Mouse (Mus musculus) CH12.LX (cell line): ENCODE measurements around the gene Specc1l.

ENCODE experiments used
- CHD2 ChIP-seq: IDR thresholded peaks from 2 replicates; pipeline ENCODE4 v1.6.1; 2011; ENCODE audit warnings: low read length, improper control_type of control experiment
- CTCF ChIP-seq, 2 experiments: IDR thresholded peaks in 1 of 2; conservative IDR thresholded peaks in 1 of 2; 2 replicates each; pipeline ENCODE4 v1.5.1; 2011 to 2012; ENCODE audit warnings: low read depth in 2 of 2, low read length in 2 of 2, improper control_type of control experiment in 1 of 2, inconsistent platforms in 1 of 2, mild to moderate bottlenecking in 1 of 2, moderate library complexity in 1 of 2
- EP300 ChIP-seq: IDR thresholded peaks from 2 replicates; pipeline ENCODE4 v1.6.1; 2011; ENCODE audit warnings: low read length, improper control_type of control experiment
- MAFK ChIP-seq: IDR thresholded peaks from 2 replicates; pipeline ENCODE4 v1.6.1; 2011; ENCODE audit warnings: low read length, improper control_type of control experiment; ENCODE audit not compliant: insufficient replicate concordance
- NRF1 ChIP-seq: IDR thresholded peaks from 2 replicates; pipeline ENCODE4 v1.6.1; 2014; ENCODE audit warnings: low read depth, mild to moderate bottlenecking, inconsistent platforms, low read length, improper control_type of control experiment, moderate library complexity
- POLR2A ChIP-seq: IDR thresholded peaks from 2 replicates; pipeline ENCODE4 v1.6.1; 2011; ENCODE audit warnings: low read depth, mild to moderate bottlenecking, improper control_type of control experiment, low read length
- TBP ChIP-seq: conservative IDR thresholded peaks from 2 replicates; pipeline ENCODE4 v1.6.1; 2011; ENCODE audit warnings: low read depth, low read length, improper control_type of control experiment
- UBTF ChIP-seq: IDR thresholded peaks from 2 replicates; pipeline ENCODE4 v1.6.1; 2012; ENCODE audit warnings: low read depth, mild to moderate bottlenecking, inconsistent platforms, low read length, improper control_type of control experiment, moderate library complexity
- USF1 ChIP-seq: IDR thresholded peaks from 2 replicates; pipeline ENCODE4 v1.6.1; 2014; ENCODE audit warnings: low read depth, mild to moderate bottlenecking, inconsistent platforms, low read length, improper control_type of control experiment
- ZC3H11A ChIP-seq: IDR thresholded peaks from 2 replicates; pipeline ENCODE4 v1.6.1; 2012; ENCODE audit warnings: low read depth, mild to moderate bottlenecking, inconsistent platforms, low read length, improper control_type of control experiment
- ZMIZ1 ChIP-seq: IDR thresholded peaks from 2 replicates; pipeline ENCODE4 v1.6.1; 2012; ENCODE audit warnings: low read depth, mild to moderate bottlenecking, inconsistent platforms, low read length, improper control_type of control experiment
- ZNF384 ChIP-seq: IDR thresholded peaks from 2 replicates; pipeline ENCODE4 v1.6.1; 2012; ENCODE audit warnings: low read depth, low read length, improper control_type of control experiment, inconsistent platforms

DNA sequence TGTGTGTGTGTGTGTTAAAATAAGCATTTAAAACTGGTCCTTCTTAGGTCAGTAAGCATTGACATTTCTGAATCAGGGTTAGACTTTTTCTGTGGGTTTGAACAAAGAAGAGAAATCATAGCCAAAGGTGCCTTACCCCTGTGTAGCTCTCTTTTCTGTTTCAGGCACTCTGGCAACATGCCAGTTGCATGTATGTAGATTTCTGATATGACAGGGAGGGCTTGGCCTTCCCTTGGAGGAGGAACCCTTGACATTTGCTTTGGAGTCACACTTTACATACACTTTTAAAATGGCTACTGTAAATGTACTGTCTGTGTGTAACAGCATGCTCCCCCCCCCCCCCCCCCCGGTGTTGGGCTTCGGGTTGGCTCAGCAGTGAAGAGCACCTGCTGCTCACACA, 12.8 kb downstream of the Specc1l start:
- TF ChIP-seq ZNF384 (no peak), ZMIZ1 (no peak), CTCF (conservative IDR thresholded peaks at IDR 0.05 in 1 of 2, IDR thresholded peaks at IDR 0.05 in 1 of 2; ENCODE audit: low read depth in 2 of 2, low read length in 2 of 2) (no peak), POLR2A (no peak), TBP (no peak), UBTF (no peak), USF1 (no peak), EP300 (no peak), CHD2 (no peak), ZC3H11A (no peak), MAFK (no peak), NRF1 (no peak)
